Mouse (Mus musculus) cerebellum, postnatal 25 days (tissue): Measurements from ENCODE around the gene Atp6v1b1.
A peak's percentile ranks its signal among the peaks of the same experiment; 100 is the strongest.

ENCODE experiments used
- DNase-seq, 2 experiments: peaks; one replicate each; pipeline ENCODE4 v3.0.0; 2021; ENCODE audit warnings: mixed read lengths in 2 of 2

Atp6v1b1 gene

GRCm38 (mm10) chr6:83717026-83717425, 25.8 kb upstream of the Atp6v1b1 start:
- no peak for DNase-seq

- DNase-seq = no peak
Observed at GRCm38 (mm10) chr6:83722526-83722925, 20.3 kb upstream of the Atp6v1b1 start.

DNA sequence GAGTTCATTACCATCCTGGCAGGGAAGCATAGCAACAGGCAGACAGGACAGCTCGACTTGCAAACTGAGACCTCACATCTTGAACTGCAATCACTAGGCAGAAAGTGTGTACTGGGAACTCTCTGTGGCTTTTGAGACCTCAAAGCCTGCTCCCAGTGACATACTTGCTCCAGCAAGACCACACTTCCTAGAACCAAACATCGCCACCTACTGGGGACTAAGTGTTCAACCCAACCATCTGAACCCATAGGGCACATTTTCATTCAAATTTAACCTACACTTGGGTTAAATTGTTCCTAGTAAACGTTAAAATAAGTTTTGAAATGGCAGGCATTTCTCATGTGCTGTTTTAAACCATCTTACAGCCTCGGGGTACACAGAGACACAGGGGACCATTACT, 15.6 kb upstream of the Atp6v1b1 start:
- no peak for DNase-seq

GRCm38 (mm10) chr6:83728488-83728887, 14.3 kb upstream of the Atp6v1b1 start:
- no peak for DNase-seq

DNA sequence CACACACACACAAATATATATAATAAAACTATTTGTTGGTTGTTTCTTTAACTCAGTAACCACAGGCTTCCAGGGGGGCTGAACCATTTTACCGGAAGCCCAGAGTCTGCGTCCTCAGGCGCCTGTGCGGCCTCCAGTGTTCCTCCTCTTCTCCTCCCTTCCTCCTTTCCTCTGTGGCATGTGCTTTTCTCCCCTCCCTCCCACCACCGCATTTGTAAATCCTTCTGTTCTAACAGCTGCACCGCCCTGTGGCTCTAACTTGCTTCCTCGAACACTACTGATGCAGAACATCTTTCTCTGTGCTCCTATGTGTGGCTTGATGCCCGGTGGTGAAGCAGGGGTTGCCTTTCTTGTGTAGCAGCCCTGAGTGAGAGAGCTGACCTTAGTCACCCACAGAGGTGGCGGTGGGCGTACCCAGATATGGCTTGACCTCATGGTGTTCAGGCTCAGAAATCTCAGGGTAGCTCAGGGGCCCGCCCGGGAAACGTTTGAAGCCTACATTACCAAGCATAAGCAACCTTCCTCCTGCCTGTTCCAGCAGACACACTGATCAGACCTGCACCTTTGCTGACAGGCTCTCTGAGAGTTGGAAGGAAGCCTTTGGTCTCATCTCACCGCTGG, 13.3 kb upstream of the Atp6v1b1 start:
- no peak for DNase-seq

DNA sequence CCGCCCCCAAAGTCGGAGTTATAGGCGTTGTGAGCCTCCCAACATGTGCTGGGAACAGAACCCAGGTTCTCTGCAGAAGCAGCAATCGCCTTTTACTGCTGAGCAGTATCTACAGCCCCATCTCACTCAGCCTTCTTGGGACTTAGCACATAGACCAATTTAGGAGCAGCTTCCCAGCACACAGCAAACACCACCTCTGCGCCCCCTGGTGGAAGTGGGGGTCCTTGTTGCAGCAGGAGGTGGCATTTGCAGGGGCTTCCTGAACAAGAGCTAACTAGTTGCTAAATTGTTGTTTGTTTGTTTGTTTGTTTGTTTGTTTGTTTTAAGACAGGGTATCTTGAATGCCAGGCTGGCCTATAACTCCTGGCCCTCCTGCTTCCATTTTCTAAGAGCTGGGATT, 11.7 kb upstream of the Atp6v1b1 start:
- peak; percentile 37 to 67 for DNase-seq

GRCm38 (mm10) chr6:83737311-83737710, 5.5 kb upstream of the Atp6v1b1 start:
- DNase-seq = no peak

- no peak for DNase-seq
Observed at GRCm38 (mm10) chr6:83738596-83738995, 4.2 kb upstream of the Atp6v1b1 start.

DNA sequence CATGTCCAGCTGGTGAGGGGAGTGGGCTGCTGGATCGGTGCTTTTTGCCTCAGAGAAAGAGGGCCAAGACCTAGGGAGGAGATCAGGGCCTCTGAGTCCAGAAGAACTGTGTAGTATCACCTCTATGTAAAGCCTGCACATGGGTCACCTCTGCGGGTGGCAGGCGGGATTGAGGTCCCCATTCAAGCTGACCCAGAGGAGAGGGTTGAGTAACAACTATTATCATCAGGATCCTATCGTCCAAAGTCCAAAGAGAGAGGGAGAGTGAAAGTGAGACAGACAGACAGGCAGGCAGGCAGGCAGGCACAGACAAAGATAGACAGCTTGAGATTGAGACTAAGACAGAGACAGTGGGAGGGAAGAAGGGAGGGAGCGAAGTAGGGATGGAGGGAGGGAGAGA, 422 bp downstream of the Atp6v1b1 start:
- DNase-seq = no peak

DNA sequence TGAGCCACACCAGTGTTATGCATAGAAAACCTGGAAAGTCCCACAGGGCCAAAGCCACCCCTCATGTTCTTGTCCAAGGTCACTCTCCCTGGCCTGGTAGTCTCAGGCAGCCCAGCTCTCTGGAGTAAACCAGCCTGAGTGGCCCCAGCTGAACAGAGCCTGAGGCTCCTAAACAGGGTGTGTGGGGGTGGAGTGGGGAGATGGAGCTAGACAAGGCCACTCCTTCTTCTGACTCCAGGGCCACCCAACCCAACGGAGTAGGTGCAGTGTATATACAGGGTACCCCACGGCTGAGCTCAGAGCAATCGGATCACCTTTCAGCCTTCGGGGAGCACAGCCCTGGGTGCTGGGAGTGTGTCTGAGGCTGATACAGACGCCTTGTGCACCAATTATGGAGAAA, 1.3 kb downstream of the Atp6v1b1 start:
- no peak for DNase-seq

DNA sequence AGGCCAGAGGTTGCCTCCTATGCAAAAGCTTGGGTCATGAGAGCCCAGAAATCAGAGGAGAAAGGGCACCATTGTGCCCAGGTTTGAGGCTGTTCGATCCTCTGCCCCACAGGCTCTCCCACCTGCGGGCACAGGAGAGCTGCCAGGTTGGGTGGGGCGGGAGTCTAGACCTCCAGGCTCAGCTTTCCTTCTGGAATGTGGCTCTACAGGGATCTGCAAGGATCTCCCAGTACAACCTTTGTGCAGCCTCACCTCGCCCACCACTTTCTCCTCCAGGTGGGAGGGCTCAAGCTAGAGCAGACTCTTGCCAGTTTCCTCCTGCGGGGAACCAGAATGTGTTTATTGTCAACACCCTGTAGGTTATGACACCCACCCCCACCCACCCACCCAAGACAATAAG, 1.8 kb downstream of the Atp6v1b1 start:
- no peak for DNase-seq

- no peak for DNase-seq
Observed at GRCm38 (mm10) chr6:83745466-83745865, 2.7 kb downstream of the Atp6v1b1 start.

- DNase-seq = no peak
Observed at GRCm38 (mm10) chr6:83749286-83749685, 6.5 kb downstream of the Atp6v1b1 start.

DNA sequence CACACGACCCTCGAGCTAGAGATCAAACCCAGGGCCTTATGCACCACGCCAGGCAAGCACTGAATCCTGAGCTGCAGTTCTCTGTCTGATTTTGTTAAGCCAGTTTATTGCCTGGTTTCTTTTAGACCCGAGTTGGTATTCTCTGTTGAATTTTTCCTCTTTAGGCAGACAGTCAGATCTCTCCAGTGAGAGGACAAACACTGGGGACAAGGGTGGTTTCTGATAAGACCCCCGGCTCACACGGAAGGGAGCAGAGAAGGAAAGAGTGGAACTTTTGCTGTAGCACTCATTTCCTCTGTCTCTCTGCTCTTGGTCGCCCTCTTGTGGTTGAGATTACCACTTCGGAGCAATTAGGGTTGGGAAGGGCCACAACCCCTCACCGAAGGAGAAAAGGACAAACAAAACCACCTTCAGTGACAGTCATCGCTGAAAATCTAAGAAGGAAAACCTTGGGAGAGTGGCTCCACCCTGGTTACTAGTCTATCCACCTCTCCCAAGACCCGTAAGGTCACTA, 7.4 kb downstream of the Atp6v1b1 start:
- peak; percentile 35 to 75 for DNase-seq

- no peak for DNase-seq
Observed at GRCm38 (mm10) chr6:83756051-83756450, 13.3 kb downstream of the Atp6v1b1 start.

DNA sequence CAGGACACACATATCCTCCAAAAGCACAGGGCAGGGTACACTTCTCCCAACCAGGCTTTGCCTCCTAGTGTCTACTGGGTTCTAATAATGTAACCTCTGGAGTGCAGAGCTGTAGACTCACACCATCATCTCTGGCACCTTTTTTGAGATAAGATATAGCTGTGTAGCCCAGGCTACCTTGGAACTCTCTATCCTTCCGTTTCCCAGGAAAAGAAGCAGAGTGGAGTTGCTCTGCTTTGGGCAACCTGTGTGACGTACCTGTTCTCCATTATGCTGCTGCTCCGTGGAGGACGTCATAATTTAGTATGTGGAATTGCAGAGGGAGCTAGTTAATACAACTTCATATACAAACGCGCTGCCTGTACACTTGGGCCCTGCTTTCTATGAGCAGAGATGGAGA, 19.6 kb downstream of the Atp6v1b1 start, which contains the start of gene Ankrd53:
TSS of gene Ankrd53 (plus strand) at position 301 of the 400 bp plus-strand sequence.
- no peak for DNase-seq

DNA sequence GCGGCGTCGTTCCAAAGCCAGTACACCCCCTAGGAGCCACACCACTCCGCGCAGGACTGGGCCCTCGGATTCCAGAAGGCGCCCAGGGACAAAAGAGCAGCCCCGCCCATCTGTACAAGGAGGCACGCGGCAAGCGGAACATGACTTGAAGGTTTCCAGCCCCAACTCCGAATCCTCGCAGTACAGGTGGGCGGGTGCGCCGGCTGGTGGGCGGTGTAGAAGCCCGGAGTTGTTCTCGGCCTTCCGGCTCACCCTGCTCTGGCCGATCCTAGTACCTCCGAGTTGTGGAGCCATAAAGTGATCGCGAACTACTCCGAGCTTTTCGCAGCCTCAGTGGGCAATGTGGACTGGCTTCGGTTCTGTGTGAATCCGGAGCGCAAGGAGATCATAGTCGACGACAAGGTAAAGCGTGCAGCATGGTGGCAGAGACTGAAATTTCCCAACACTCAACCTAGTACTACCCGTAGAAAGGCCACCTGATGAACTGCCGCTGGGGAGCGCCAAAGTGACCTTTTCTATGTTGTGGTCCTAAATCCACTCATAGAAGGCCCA, 20.2 kb downstream of the Atp6v1b1 start:
- DNase-seq = no peak

DNA sequence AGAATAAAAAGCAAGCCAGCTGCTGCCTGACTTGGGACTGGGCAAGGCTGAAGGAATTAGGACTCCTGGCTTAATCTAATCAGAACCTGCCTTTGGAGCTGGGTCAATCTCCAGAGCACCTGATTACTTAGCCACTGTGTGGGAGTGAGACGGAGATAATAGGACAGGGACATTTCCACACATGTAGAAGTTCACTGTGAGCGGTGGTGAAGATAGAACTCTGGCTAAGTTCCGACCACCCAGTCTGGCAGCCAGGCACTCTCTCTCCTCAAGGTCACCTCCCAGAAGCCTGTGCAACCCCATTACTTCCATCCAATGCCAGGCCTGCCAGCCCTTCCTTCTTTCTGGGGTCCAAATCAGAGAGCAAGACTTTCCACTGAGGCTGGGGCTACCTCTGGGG, 24.2 kb downstream of the Atp6v1b1 start:
- DNase-seq = no peak

DNA sequence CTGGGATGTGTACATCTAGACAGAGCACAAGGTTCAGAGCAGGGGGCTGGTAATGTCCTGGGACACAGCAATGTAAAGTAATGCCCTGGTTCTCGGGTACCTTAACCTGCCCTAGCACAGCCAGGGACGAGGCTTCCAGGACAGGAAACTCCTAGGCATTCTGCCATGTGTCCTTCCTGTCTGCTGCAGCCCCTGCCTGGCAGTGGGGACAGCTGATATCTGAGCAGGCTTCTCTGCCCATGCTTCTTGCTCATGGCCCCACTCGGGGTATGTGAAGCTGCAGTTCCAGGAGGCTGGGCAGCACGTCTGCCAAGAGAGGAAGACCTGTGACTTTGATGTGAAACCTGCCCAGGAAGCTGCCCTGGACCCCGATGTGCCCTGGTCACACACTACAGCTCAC, 25.7 kb downstream of the Atp6v1b1 start:
- no peak for DNase-seq

GRCm38 (mm10) chr6:83774126-83774525, 31.3 kb downstream of the Atp6v1b1 start:
- DNase-seq = no peak

GRCm38 (mm10) chr6:83774781-83775563, 32.2 kb downstream of the Atp6v1b1 start:
- no peak for DNase-seq

DNA sequence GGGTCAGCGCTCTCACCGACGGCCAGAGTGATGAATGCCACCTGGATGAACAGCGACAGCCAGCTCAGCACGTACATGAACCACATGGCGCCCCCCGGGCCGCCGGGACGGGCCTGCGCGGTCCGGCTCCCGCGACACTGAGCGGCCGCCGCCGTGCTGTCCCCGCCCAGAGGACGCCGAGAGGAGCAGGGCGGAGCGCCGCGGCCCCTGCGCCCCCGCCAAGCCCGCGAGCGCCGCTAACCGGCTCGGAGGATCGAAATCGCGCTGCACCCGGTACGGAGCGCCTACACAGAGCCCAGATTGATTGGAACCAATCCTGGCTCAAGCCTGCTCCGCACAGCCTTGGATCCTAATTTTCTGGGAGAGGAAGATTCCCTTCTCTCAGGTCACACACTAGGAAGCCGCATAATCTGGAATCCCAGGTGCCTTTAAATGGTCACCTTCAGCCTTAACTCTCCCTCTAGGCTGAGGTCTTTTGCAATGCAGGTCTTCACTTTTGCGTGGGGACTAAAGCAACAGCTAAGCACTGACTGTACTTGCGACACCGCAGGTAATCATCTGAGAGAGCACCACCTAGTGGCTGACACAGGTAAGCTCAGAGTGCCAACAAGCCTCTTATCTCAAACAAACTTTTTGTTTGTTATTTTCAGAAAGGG, 33.0 kb downstream of the Atp6v1b1 start, which contains the start of gene Tex261:
TSS of gene Tex261 (minus strand) at position 176 of the 656 bp plus-strand sequence.
- DNase-seq = peak; percentile 94 to 96

GRCm38 (mm10) chr6:83778306-83778705, 35.5 kb downstream of the Atp6v1b1 start:
- no peak for DNase-seq
